Mouse (Mus musculus) forebrain, embryonic 15.5 days (tissue): Measurements from ENCODE around the gene Sppl3. TPM values are rescaled to one million over a fixed set of nuclear protein-coding genes. Genes with fewer than 3 reads are reported as not detected.
A peak's percentile ranks its signal among the peaks of the same experiment; 100 is the strongest.

Experiments
- ATAC-seq: fragments of 200-750 bp; cut with Nextera tagmentation; replicated peaks from 2 replicates; pipeline ENCODE4 v1.8.0; 2017; ENCODE audit warnings: mild to moderate bottlenecking, moderate TSS enrichment, moderate library complexity
- H3K27ac ChIP-seq: fragments of 300-500 bp; sonication (generic); replicated peaks from 2 replicates; pipeline ENCODE4 v1.5.1; 2015; ENCODE audit warnings: mild to moderate bottlenecking, inconsistent platforms
- H3K27me3 ChIP-seq: fragments of 300-500 bp; sonication (generic); 2 replicates; pipeline ENCODE4 v1.6.1; 2015; ENCODE audit warnings: inconsistent platforms
- H3K36me3 ChIP-seq: fragments of 300-500 bp; sonication (generic); 2 replicates; pipeline ENCODE4 v1.6.1; 2015; ENCODE audit warnings: mild to moderate bottlenecking, inconsistent platforms
- H3K4me1 ChIP-seq: fragments of 300-500 bp; sonication (generic); 2 replicates; pipeline ENCODE4 v1.6.1; 2015; ENCODE audit warnings: inconsistent platforms
- H3K4me2 ChIP-seq: fragments of 300-500 bp; sonication (generic); replicated peaks from 2 replicates; pipeline ENCODE4 v1.6.1; 2015; ENCODE audit warnings: mild to moderate bottlenecking, inconsistent platforms
- H3K4me3 ChIP-seq: fragments of 300-500 bp; sonication (generic); 2 replicates; pipeline ENCODE4 v1.5.1; 2015; ENCODE audit warnings: mild to moderate bottlenecking, inconsistent platforms
- H3K9ac ChIP-seq: fragments of 300-500 bp; sonication (generic); replicated peaks from 2 replicates; pipeline ENCODE4 v1.6.1; 2015; ENCODE audit warnings: mild to moderate bottlenecking, inconsistent platforms
- H3K9me3 ChIP-seq: fragments of 300-500 bp; sonication (generic); 2 replicates; pipeline ENCODE4 v1.6.1; 2016; ENCODE audit warnings: inconsistent platforms
- WGBS: fragments of 180-500 bp; shearing (Covaris S2); methylation state at CpG from one replicate; pipeline ENCODE4 v1.1.7; 2015; ENCODE audit warnings: mixed read lengths; 5-methylcytosine and 5-hydroxymethylcytosine counted together
- polyA plus RNA-seq: library from polyadenylated mRNA; unstranded; fragments of >200 nt; fragmentation: Nextera tagmentation; extraction: Ambion mirVana; gene quantifications from 2 replicates; pipeline ENCODE4 v1.2.1, GENCODE M21; 2015

Gene Sppl3
- polyA plus RNA-seq, 1 experiment from 2014 or later = 19.2 TPM

- H3K9ac ChIP-seq = no peak overlapping the region
- peaks cover 25% of the 10 kb centered on the region for H3K4me1 ChIP-seq
- no peaks in the 10 kb centered on the region for H3K27me3 ChIP-seq
- H3K36me3 ChIP-seq = no peaks in the 10 kb centered on the region
- WGBS = 73% methylated on average over 8 of the region's 8 CpGs
- ATAC-seq = no peak; the same call in 1 of the 2 replicates
- H3K4me2 ChIP-seq = no peak overlapping the region
- no peak overlapping the region for H3K4me3 ChIP-seq
- H3K27ac ChIP-seq = peak overlapping the region; percentile 20
- no peaks in the 10 kb centered on the region for H3K9me3 ChIP-seq
Observed at GRCm38 (mm10) chr5:115052546-115052945, 41.6 kb downstream of the Sppl3 start.

GRCm38 (mm10) chr5:115053791-115054396 is 43.0 kb downstream of the Sppl3 start:
- Histone ChIP-seq H3K9ac (no peak overlapping the region), H3K36me3 (no peaks in the 10 kb centered on the region), H3K4me2 (no peak overlapping the region), H3K27ac (no peak overlapping the region), H3K4me1 (peaks cover 25% of the 10 kb centered on the region), H3K4me3 (no peak overlapping the region), H3K27me3 (no peaks in the 10 kb centered on the region), H3K9me3 (no peaks in the 10 kb centered on the region)
- 92% methylated on average over 22 of the region's 22 CpGs for WGBS
- ATAC-seq = no peak

- Histone ChIP-seq H3K4me2 (no peak overlapping the region), H3K4me3 (no peak overlapping the region), H3K27ac (no peak overlapping the region), H3K27me3 (no peaks in the 10 kb centered on the region), H3K36me3 (no peaks in the 10 kb centered on the region), H3K9ac (no peak overlapping the region), H3K4me1 (peaks cover 25% of the 10 kb centered on the region), H3K9me3 (no peaks in the 10 kb centered on the region)
- WGBS = 84% methylated on average over 6 of the region's 6 CpGs
- no peak for ATAC-seq
Observed at GRCm38 (mm10) chr5:115055418-115055817, 44.5 kb downstream of the Sppl3 start.

GRCm38 (mm10) chr5:115057153-115057552 is 46.2 kb downstream of the Sppl3 start:
- WGBS = 99% methylated on average over 4 of the region's 4 CpGs
- ATAC-seq = no peak
- Histone ChIP-seq H3K4me1 (peaks cover 20% of the 10 kb centered on the region), H3K4me2 (no peak overlapping the region), H3K9me3 (no peaks in the 10 kb centered on the region), H3K36me3 (no peaks in the 10 kb centered on the region), H3K27ac (no peak overlapping the region), H3K9ac (no peak overlapping the region), H3K27me3 (no peaks in the 10 kb centered on the region), H3K4me3 (no peak overlapping the region)

GRCm38 (mm10) chr5:115058584-115059297 is 47.8 kb downstream of the Sppl3 start:
- WGBS = 90% methylated on average over 7 of the region's 7 CpGs
- no peak overlapping the region for H3K4me3 ChIP-seq
- H3K9me3 ChIP-seq = no peaks in the 10 kb centered on the region

GRCm38 (mm10) chr5:115060067-115060695 is 49.2 kb downstream of the Sppl3 start:
- Histone ChIP-seq H3K9me3 (no peaks in the 10 kb centered on the region), H3K27me3 (no peaks in the 10 kb centered on the region), H3K36me3 (peaks cover 11% of the 10 kb centered on the region; the same call in 1 of the 2 replicates), H3K4me3 (no peak overlapping the region), H3K27ac (no peak overlapping the region), H3K4me2 (no peak overlapping the region), H3K9ac (no peak overlapping the region), H3K4me1 (peaks cover 3% of the 10 kb centered on the region; the same call in 1 of the 2 replicates)
- no peak for ATAC-seq
- WGBS = 91% methylated on average over 8 of the region's 8 CpGs

More at GRCm38 (mm10) chr5:115058584-115059297, 47.8 kb downstream of the Sppl3 start:
- Histone ChIP-seq H3K27ac (no peak overlapping the region), H3K9ac (no peak overlapping the region), H3K27me3 (no peaks in the 10 kb centered on the region), H3K4me2 (no peak overlapping the region), H3K36me3 (0 out of 2 replicates have a peak, but pooled peaks cover 9% of the 10 kb centered on the region), H3K4me1 (peaks cover 9% of the 10 kb centered on the region)
- ATAC-seq = no peak

- WGBS = 90% methylated on average over 3 of the region's 3 CpGs
- Histone ChIP-seq H3K4me3 (no peak overlapping the region), H3K9me3 (no peaks in the 10 kb centered on the region), H3K27ac (no peak overlapping the region), H3K36me3 (peaks cover 11% of the 10 kb centered on the region; the same call in 1 of the 2 replicates), H3K9ac (no peak overlapping the region), H3K27me3 (no peaks in the 10 kb centered on the region), H3K4me2 (no peak overlapping the region), H3K4me1 (no peaks in the 10 kb centered on the region)
- no peak for ATAC-seq
Observed at GRCm38 (mm10) chr5:115060977-115061376, 50.0 kb downstream of the Sppl3 start.

- peaks cover 11% of the 10 kb centered on the region; the same call in 1 of the 2 replicates for H3K36me3 ChIP-seq
- H3K4me2 ChIP-seq = no peak overlapping the region
- no peak overlapping the region for H3K4me3 ChIP-seq
- H3K27me3 ChIP-seq = no peaks in the 10 kb centered on the region
- no peaks in the 10 kb centered on the region for H3K4me1 ChIP-seq
- H3K9ac ChIP-seq = no peak overlapping the region
- no peaks in the 10 kb centered on the region for H3K9me3 ChIP-seq
- ATAC-seq = no peak
- H3K27ac ChIP-seq = no peak overlapping the region
- 76% methylated on average over 1 of the region's 1 CpGs for WGBS
Observed at GRCm38 (mm10) chr5:115062566-115062965, 51.6 kb downstream of the Sppl3 start.

GRCm38 (mm10) chr5:115063391-115063790 is 52.5 kb downstream of the Sppl3 start:
- Histone ChIP-seq H3K4me3 (no peak overlapping the region), H3K4me1 (no peaks in the 10 kb centered on the region), H3K9me3 (no peaks in the 10 kb centered on the region), H3K9ac (no peak overlapping the region), H3K27me3 (no peaks in the 10 kb centered on the region), H3K27ac (no peak overlapping the region), H3K36me3 (peaks cover 11% of the 10 kb centered on the region; the same call in 1 of the 2 replicates), H3K4me2 (no peak overlapping the region)
- ATAC-seq = no peak
- WGBS = 82% methylated on average over 7 of the region's 7 CpGs

GRCm38 (mm10) chr5:115066245-115066644 is 55.3 kb downstream of the Sppl3 start:
- Histone ChIP-seq H3K4me3 (no peak overlapping the region), H3K4me1 (no peaks in the 10 kb centered on the region), H3K27ac (no peak overlapping the region), H3K36me3 (peaks cover 11% of the 10 kb centered on the region; the same call in 1 of the 2 replicates), H3K4me2 (no peak overlapping the region), H3K9me3 (no peaks in the 10 kb centered on the region), H3K9ac (no peak overlapping the region), H3K27me3 (no peaks in the 10 kb centered on the region)
- no peak for ATAC-seq
- WGBS = 80% methylated on average over 4 of the region's 4 CpGs

GRCm38 (mm10) chr5:115068671-115069421 is 57.9 kb downstream of the Sppl3 start:
- Histone ChIP-seq H3K4me1 (peaks cover 5% of the 10 kb centered on the region; the same call in 1 of the 2 replicates), H3K27me3 (no peaks in the 10 kb centered on the region), H3K4me3 (no peak overlapping the region), H3K36me3 (peaks cover 2% of the 10 kb centered on the region; the same call in 1 of the 2 replicates), H3K9ac (no peak overlapping the region), H3K27ac (no peak overlapping the region), H3K4me2 (no peak overlapping the region), H3K9me3 (no peaks in the 10 kb centered on the region)
- WGBS = 94% methylated on average over 11 of the region's 11 CpGs
- no peak for ATAC-seq
